16 mouse cellular contexts compared by ENCODE assay signal in genomic region chrX:73864692-73865091, GRCm38 (mm10). TPM values are rescaled to one million over a fixed set of nuclear protein-coding genes. Genes with fewer than 3 reads are reported as not detected.
A peak's percentile ranks its signal among the peaks of the same experiment; 100 is the strongest.
DNase-seq lines count a peak whose midpoint lies in the region; ATAC-seq lines count a peak whose summit lies in the region.
"Had no signal": no experiment of that assay in that cellular context is flagged by ENCODE, and none has a peak within 500 bp of the region (broad histone marks: within the 10 kb centered on the region; RNA-seq: fewer than 3 reads in every experiment).

No protein-coding gene starts in this region.

- no peak for ATAC-seq in embryonic facial prominence, embryonic 11.5 days (replicated peaks; ENCODE audit: insufficient number of reproducible peaks, low FRiP score, low TSS enrichment, low read depth)
- peak; percentile 63 for ATAC-seq in hindbrain, embryonic 14.5 days (ENCODE audit: low FRiP score)
- peak; percentile 63 for ATAC-seq in midbrain, embryonic 16.5 days
- ATAC-seq in CD4-positive, CD25-positive, alpha-beta regulatory T cell, adult 4 months, result no peak

- no peaks in the 10 kb centered on the region for H3K27me3 ChIP-seq in embryonic facial prominence, embryonic 11.5 days (ENCODE audit: control insufficient read depth, insufficient read depth, low read length)
- no peaks in the 10 kb centered on the region for H3K27me3 ChIP-seq in hindbrain, embryonic 14.5 days (ENCODE audit: control insufficient read depth, insufficient read depth, low read length)
- H3K27me3 ChIP-seq in midbrain, embryonic 16.5 days (ENCODE audit: control insufficient read depth, insufficient read depth, low read depth, low read length), result no peaks in the 10 kb centered on the region
- H3K27me3 ChIP-seq: embryonic facial prominence, embryonic 15.5 days had no signal

- no peak overlapping the region for H3K4me3 ChIP-seq in embryonic facial prominence, embryonic 11.5 days (ENCODE audit: low read depth, low read length)
- no peak overlapping the region for H3K4me3 ChIP-seq in hindbrain, embryonic 14.5 days (replicated peaks; ENCODE audit: low read length)
- no peak overlapping the region for H3K4me3 ChIP-seq in midbrain, embryonic 16.5 days (ENCODE audit: low read depth, low read length)
- H3K4me3 ChIP-seq: embryonic facial prominence, embryonic 15.5 days; layer of hippocampus, adult 2 months had no signal

- H3K36me3 ChIP-seq in embryonic facial prominence, embryonic 11.5 days (replicated peaks; ENCODE audit: control insufficient read depth, insufficient read depth, low read depth, low read length), result no peaks in the 10 kb centered on the region
- peaks cover 55% of the 10 kb centered on the region for H3K36me3 ChIP-seq in hindbrain, embryonic 14.5 days (replicated peaks; ENCODE audit: control insufficient read depth, insufficient read depth)
- H3K36me3 ChIP-seq in midbrain, embryonic 16.5 days (ENCODE audit: control insufficient read depth, insufficient read depth, low read length), result peaks cover 8% of the 10 kb centered on the region
- H3K36me3 ChIP-seq: embryonic facial prominence, embryonic 15.5 days had no signal

- no peak overlapping the region for H3K9ac ChIP-seq in embryonic facial prominence, embryonic 11.5 days (replicated peaks; ENCODE audit: low read length)
- no peak overlapping the region for H3K9ac ChIP-seq in hindbrain, embryonic 14.5 days
- no peak overlapping the region for H3K9ac ChIP-seq in midbrain, embryonic 16.5 days (ENCODE audit: low read depth, low read length)
- H3K9ac ChIP-seq: embryonic facial prominence, embryonic 15.5 days had no signal

- no peaks in the 10 kb centered on the region for H3K9me3 ChIP-seq in embryonic facial prominence, embryonic 11.5 days (replicated peaks; ENCODE audit: control insufficient read depth, low read length)
- H3K9me3 ChIP-seq in hindbrain, embryonic 14.5 days (ENCODE audit: control insufficient read depth, low read length), result no peaks in the 10 kb centered on the region
- no peaks in the 10 kb centered on the region for H3K9me3 ChIP-seq in midbrain, embryonic 16.5 days (replicated peaks; ENCODE audit: control insufficient read depth, low read length, poor library complexity, severe bottlenecking)
- H3K9me3 ChIP-seq: embryonic facial prominence, embryonic 15.5 days had no signal

- peak; percentile 72 for DNase-seq in embryo, embryonic 10 days (ENCODE audit: low spot score)
- peak; percentile 21 for DNase-seq in embryonic facial prominence, embryonic 11.5 days (ENCODE audit: low spot score)
- peak; percentile 63 for DNase-seq in hindbrain, embryonic 14.5 days (ENCODE audit: low spot score)
- DNase-seq in natural killer cell, adult 2 months (ENCODE audit: low spot score in 2 of 2), result no peak
- DNase-seq in testis, postnatal 10 days (ENCODE audit: low spot score), result no peak
- no peak for DNase-seq in cerebellum, adult 11 months
- DNase-seq: adrenal gland, postnatal 36 days; cerebellum, adult 9-10 months; heart, postnatal 14 days; kidney, adult 2 months; thymus, adult 2 months had no signal

- no peaks in the 10 kb centered on the region for H3K4me1 ChIP-seq in embryonic facial prominence, embryonic 11.5 days (ENCODE audit: control insufficient read depth, insufficient read depth, low read length)
- peaks cover 17% of the 10 kb centered on the region; the same call in 1 of the 2 replicates for H3K4me1 ChIP-seq in hindbrain, embryonic 14.5 days (replicated peaks; ENCODE audit: control insufficient read depth, insufficient read depth, low read length)
- H3K4me1 ChIP-seq in midbrain, embryonic 16.5 days (ENCODE audit: control insufficient read depth, insufficient read depth, low read length), result peaks cover 18% of the 10 kb centered on the region
- H3K4me1 ChIP-seq: embryonic facial prominence, embryonic 15.5 days had no signal

- H3K27ac ChIP-seq in embryonic facial prominence, embryonic 11.5 days (replicated peaks; ENCODE audit: low read depth, low read length), result no peak overlapping the region
- H3K27ac ChIP-seq in hindbrain, embryonic 14.5 days, result peak overlapping the region; percentile 71
- peak overlapping the region; percentile 50; the same call in 1 of the 2 replicates for H3K27ac ChIP-seq in midbrain, embryonic 16.5 days (ENCODE audit: low read length)
- H3K27ac ChIP-seq: embryonic facial prominence, embryonic 15.5 days; layer of hippocampus, adult 2 months had no signal

- WGBS in embryonic facial prominence, embryonic 11.5 days, result 60% methylated on average over 3 of the region's 3 CpGs
- WGBS in hindbrain, embryonic 14.5 days, result 41% methylated on average over 3 of the region's 3 CpGs
- WGBS in midbrain, embryonic 16.5 days, result 42% methylated on average over 3 of the region's 3 CpGs

- no peak overlapping the region for H3K4me2 ChIP-seq in embryonic facial prominence, embryonic 11.5 days (ENCODE audit: low read depth, low read length)
- no peak overlapping the region for H3K4me2 ChIP-seq in hindbrain, embryonic 14.5 days (replicated peaks)
- no peak overlapping the region for H3K4me2 ChIP-seq in midbrain, embryonic 16.5 days (ENCODE audit: low read length)
- H3K4me2 ChIP-seq: embryonic facial prominence, embryonic 15.5 days had no signal

RNA-seq across cellular contexts. Expression of gene Avpr2, which starts 27.2 kb away (rescaled TPM):
- 0.25 TPM in 1 of 2 replicates, not detected in the other for polyA plus RNA-seq in embryonic facial prominence, embryonic 11.5 days (2014; fragmentation: Nextera tagmentation; extraction: Ambion mirVana)
- 0.39 TPM in 1 of 2 replicates, not detected in the other for polyA plus RNA-seq in hindbrain, embryonic 14.5 days (2014; fragmentation: Nextera tagmentation; extraction: Ambion mirVana)
- 0.09 and 0.34 TPM in 2 replicates for polyA plus RNA-seq in midbrain, embryonic 16.5 days (2015; fragmentation: Nextera tagmentation; extraction: Ambion mirVana)
- polyA plus RNA-seq in CD4-positive, CD25-positive, alpha-beta regulatory T cell, adult 4 months (2017; shearing (Covaris generic)), result 1 to 10 TPM; 2.6 to 3.3 TPM
- polyA plus RNA-seq: liver, adult 2 months had no signal

RNA-seq across cellular contexts. Expression of gene L1cam, which starts 31.2 kb away (rescaled TPM):
- 6.6 and 10.8 TPM in 2 replicates for polyA plus RNA-seq in embryonic facial prominence, embryonic 11.5 days (2014; fragmentation: Nextera tagmentation; extraction: Ambion mirVana)
- 135 and 147 TPM in 2 replicates for polyA plus RNA-seq in hindbrain, embryonic 14.5 days (2014; fragmentation: Nextera tagmentation; extraction: Ambion mirVana)
- polyA plus RNA-seq in midbrain, embryonic 16.5 days (2015; fragmentation: Nextera tagmentation; extraction: Ambion mirVana), result 122 and 134 TPM in 2 replicates
- polyA plus RNA-seq in CD4-positive, CD25-positive, alpha-beta regulatory T cell, adult 4 months (2017; shearing (Covaris generic)), result 10 to 100 TPM in 1 of 2 experiments, 1 to 10 TPM in 1; 7.3 to 13.0 TPM

RNA-seq across cellular contexts. Expression of gene Pdzd4, which starts 39.9 kb away (rescaled TPM):
- polyA plus RNA-seq in embryonic facial prominence, embryonic 11.5 days (2014; fragmentation: Nextera tagmentation; extraction: Ambion mirVana), result 0.88 and 1.1 TPM in 2 replicates
- polyA plus RNA-seq in hindbrain, embryonic 14.5 days (2014; fragmentation: Nextera tagmentation; extraction: Ambion mirVana), result 5.5 and 6.4 TPM in 2 replicates
- 4.8 TPM in 2 replicates for polyA plus RNA-seq in midbrain, embryonic 16.5 days (2015; fragmentation: Nextera tagmentation; extraction: Ambion mirVana)
- polyA plus RNA-seq in CD4-positive, CD25-positive, alpha-beta regulatory T cell, adult 4 months (2017; shearing (Covaris generic)), result under 1 TPM; 0.08 to 0.16 TPM

RNA-seq across cellular contexts. Expression of gene Arhgap4, which starts 57.0 kb away (rescaled TPM):
- polyA plus RNA-seq in embryonic facial prominence, embryonic 11.5 days (2014; fragmentation: Nextera tagmentation; extraction: Ambion mirVana), result 1.5 and 2.0 TPM in 2 replicates
- polyA plus RNA-seq in hindbrain, embryonic 14.5 days (2014; fragmentation: Nextera tagmentation; extraction: Ambion mirVana), result 3.0 and 3.1 TPM in 2 replicates
- polyA plus RNA-seq in midbrain, embryonic 16.5 days (2015; fragmentation: Nextera tagmentation; extraction: Ambion mirVana), result 3.0 and 3.3 TPM in 2 replicates
- 100 to 1,000 TPM; 162 to 239 TPM for polyA plus RNA-seq in CD4-positive, CD25-positive, alpha-beta regulatory T cell, adult 4 months (2017; shearing (Covaris generic))

RNA-seq across cellular contexts. Expression of gene Naa10, which starts 57.1 kb away (rescaled TPM):
- 154 and 159 TPM in 2 replicates for polyA plus RNA-seq in embryonic facial prominence, embryonic 11.5 days (2014; fragmentation: Nextera tagmentation; extraction: Ambion mirVana)
- polyA plus RNA-seq in hindbrain, embryonic 14.5 days (2014; fragmentation: Nextera tagmentation; extraction: Ambion mirVana), result 86.8 and 98.0 TPM in 2 replicates
- 84.6 and 85.4 TPM in 2 replicates for polyA plus RNA-seq in midbrain, embryonic 16.5 days (2015; fragmentation: Nextera tagmentation; extraction: Ambion mirVana)
- polyA plus RNA-seq in CD4-positive, CD25-positive, alpha-beta regulatory T cell, adult 4 months (2017; shearing (Covaris generic)), result 100 to 1,000 TPM; 181 to 200 TPM

Comparison
In these comparisons a context has a peak if more than half of its experiments do, and no peak if none do; other contexts are left out.
1. DNase-seq: peak in embryo, embryonic 10 days (single experiment), embryonic facial prominence, embryonic 11.5 days (single experiment) and hindbrain, embryonic 14.5 days (single experiment); none in natural killer cell, adult 2 months (0 of 2), testis, postnatal 10 days (single experiment) and cerebellum, adult 11 months (single experiment).
2. ATAC-seq: peak in hindbrain, embryonic 14.5 days (single experiment) and midbrain, embryonic 16.5 days (single experiment); none in embryonic facial prominence, embryonic 11.5 days (single experiment) and CD4-positive, CD25-positive, alpha-beta regulatory T cell, adult 4 months (single experiment).